Comparison of ENCODE assay signal across 8 mouse cellular contexts in the genomic region with DNA sequence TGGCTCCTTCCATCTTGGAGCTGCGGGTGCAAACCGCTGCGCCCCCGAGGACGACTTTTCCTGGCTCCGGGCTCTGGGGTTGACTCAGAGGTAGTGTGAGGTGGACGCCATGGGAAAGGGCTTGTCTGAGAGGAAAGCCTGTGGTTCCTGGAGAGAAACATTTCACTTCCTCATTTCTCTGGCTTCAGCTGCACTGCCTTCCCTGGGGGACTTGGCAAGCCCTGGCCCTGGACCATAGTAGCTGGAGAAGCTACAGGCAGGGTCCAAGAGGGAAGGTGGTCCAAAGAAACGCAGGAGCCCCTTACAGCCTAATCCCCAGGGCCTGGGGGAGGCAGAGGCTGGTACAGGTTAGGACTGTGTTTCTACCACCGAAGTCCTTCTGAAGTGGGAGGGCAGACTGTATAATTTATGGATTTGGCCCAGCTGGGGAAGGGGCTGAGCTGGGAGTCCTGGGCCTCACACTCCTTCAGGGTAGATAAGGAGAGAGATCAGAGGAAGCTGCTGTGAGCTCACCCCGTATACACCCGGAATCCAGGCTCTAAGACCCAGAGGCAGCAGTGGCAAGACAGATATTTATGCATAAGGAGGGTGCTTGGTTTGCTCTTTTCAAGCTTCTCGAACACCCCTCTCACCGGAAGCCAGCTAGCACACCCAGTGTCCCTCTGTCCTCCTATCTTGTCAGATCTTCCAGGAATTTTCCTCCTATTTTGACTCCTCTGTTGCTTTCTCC. TPM values are rescaled to one million over a fixed set of nuclear protein-coding genes. Genes with fewer than 3 reads are reported as not detected.
A peak's percentile ranks its signal among the peaks of the same experiment; 100 is the strongest.
DNase-seq lines count a peak whose midpoint lies in the region.

No protein-coding gene starts in this region.

- peak; percentile 21 for DNase-seq in embryo, embryonic 9.5 days (ENCODE audit: extremely low spot score)
- DNase-seq in embryo, embryonic 11 days = no peak
- DNase-seq in c-Kit-positive CD71-positive TER-119-positive erythroid progenitor cells, embryonic 14.5 days (ENCODE audit: low spot score) = peak; percentile 72
- DNase-seq in heart, postnatal 4 days = peak; percentile 47
- peak; percentile 32 for DNase-seq in lung, postnatal 14 days
- no peak for DNase-seq in adrenal gland, postnatal 10 days
- DNase-seq in gastrocnemius, postnatal 25 days = no peak
- no peak for DNase-seq in ovary, postnatal 14 days (ENCODE audit: low spot score)

RNA-seq across cellular contexts. Expression of gene Podxl, which starts 50.0 kb away (rescaled TPM):
- 10 to 100 TPM; 68.6 to 78.1 TPM for total RNA-seq in heart, postnatal 4 days (2021)
- 10 to 100 TPM; 37.7 to 45.5 TPM for total RNA-seq in adrenal gland, postnatal 10 days (2021)
- 10 to 100 TPM; 18.5 to 28.4 TPM for total RNA-seq in gastrocnemius, postnatal 25 days (2021)

Comparison
In these comparisons a context has a peak if more than half of its experiments do, and no peak if none do; other contexts are left out.
1. DNase-seq: peak in embryo, embryonic 9.5 days (single experiment), c-Kit-positive CD71-positive TER-119-positive erythroid progenitor cells, embryonic 14.5 days (single experiment), heart, postnatal 4 days (single experiment) and lung, postnatal 14 days (single experiment); none in embryo, embryonic 11 days (single experiment), adrenal gland, postnatal 10 days (single experiment), gastrocnemius, postnatal 25 days (single experiment) and ovary, postnatal 14 days (single experiment).